Mouse (Mus musculus): ENCODE measurements around the gene Scaf8.

The Scaf8 gene

GRCm38 (mm10) chr17:3207529-3208240 is 92.9 kb downstream of the Scaf8 start:
- DNase-seq (ENCODE audit: extremely low spot score, low read depth, low spot score) = no peak

- no peak for DNase-seq (ENCODE audit: extremely low spot score, low read depth, low spot score)
Measured at GRCm38 (mm10) chr17:3208471-3208870, 93.7 kb downstream of the Scaf8 start.

GRCm38 (mm10) chr17:3209581-3209980 is 94.8 kb downstream of the Scaf8 start:
- no peak for DNase-seq (ENCODE audit: extremely low spot score, low read depth, low spot score)

GRCm38 (mm10) chr17:3210134-3210533 is 95.4 kb downstream of the Scaf8 start:
- DNase-seq (ENCODE audit: extremely low spot score, low read depth, low spot score) = no peak

GRCm38 (mm10) chr17:3212105-3212504 is 97.3 kb downstream of the Scaf8 start:
- no peak for DNase-seq (ENCODE audit: extremely low spot score, low read depth, low spot score)

- no peak for DNase-seq (ENCODE audit: extremely low spot score, low read depth, low spot score)
Measured at GRCm38 (mm10) chr17:3212886-3213285, 98.1 kb downstream of the Scaf8 start.

- DNase-seq (ENCODE audit: extremely low spot score, low read depth, low spot score) = no peak
Measured at GRCm38 (mm10) chr17:3214852-3215251, 100.1 kb downstream of the Scaf8 start.

GRCm38 (mm10) chr17:3217023-3217422 is 102.3 kb downstream of the Scaf8 start:
- DNase-seq (ENCODE audit: extremely low spot score, low read depth, low spot score) = no peak

- no peak for DNase-seq (ENCODE audit: extremely low spot score, low read depth, low spot score)
Measured at GRCm38 (mm10) chr17:3218364-3218763, 103.6 kb downstream of the Scaf8 start.

GRCm38 (mm10) chr17:3218916-3219315 is 104.1 kb downstream of the Scaf8 start:
- DNase-seq (ENCODE audit: extremely low spot score, low read depth, low spot score) = no peak

- DNase-seq (ENCODE audit: extremely low spot score, low read depth, low spot score) = no peak
Measured at GRCm38 (mm10) chr17:3220201-3220600, 105.4 kb downstream of the Scaf8 start.

GRCm38 (mm10) chr17:3223071-3223470 is 108.3 kb downstream of the Scaf8 start:
- DNase-seq (ENCODE audit: extremely low spot score, low read depth, low spot score) = no peak

GRCm38 (mm10) chr17:3223721-3224120 is 108.9 kb downstream of the Scaf8 start:
- DNase-seq (ENCODE audit: extremely low spot score, low read depth, low spot score) = no peak

- DNase-seq (ENCODE audit: extremely low spot score, low read depth, low spot score) = peak; percentile 77
Measured at GRCm38 (mm10) chr17:3224383-3225106, 109.8 kb downstream of the Scaf8 start.

GRCm38 (mm10) chr17:3230231-3231000 is 115.6 kb downstream of the Scaf8 start:
- DNase-seq (ENCODE audit: extremely low spot score, low read depth, low spot score) = peak; percentile 8

GRCm38 (mm10) chr17:3232626-3233025 is 117.9 kb downstream of the Scaf8 start:
- DNase-seq (ENCODE audit: extremely low spot score, low read depth, low spot score) = no peak

GRCm38 (mm10) chr17:3243672-3244071 is 128.9 kb downstream of the Scaf8 start:
- DNase-seq (ENCODE audit: extremely low spot score, low read depth, low spot score) = no peak

GRCm38 (mm10) chr17:3244881-3245739 is 130.3 kb downstream of the Scaf8 start:
- no peak for DNase-seq (ENCODE audit: extremely low spot score, low read depth, low spot score)

- no peak for DNase-seq (ENCODE audit: extremely low spot score, low read depth, low spot score)
Measured at GRCm38 (mm10) chr17:3246665-3247370, 132.0 kb downstream of the Scaf8 start.
